Mouse (Mus musculus): ENCODE measurements around the gene Olfr453. TPM values are rescaled to one million over a fixed set of nuclear protein-coding genes. Genes with fewer than 3 reads are reported as not detected.

Olfr453 gene
- not detected in 2 replicates for polyA plus RNA-seq (2014; fragmentation: Nextera tagmentation; extraction: Ambion mirVana)

GRCm38 (mm10) chr6:42739071-42739470 is at the start of gene Olfr453:
Gene Olfr453 (plus strand): TSS chr6:42739371.
- no peak within 1 kb of the TSS for H3K4me3 ChIP-seq (replicated peaks; ENCODE audit: low read length)
- H3K9ac ChIP-seq: no peak within 1 kb of the TSS
- no peaks in the 10 kb centered on the region for H3K27me3 ChIP-seq (ENCODE audit: control insufficient read depth, insufficient read depth, low read length)
- H3K36me3 ChIP-seq (replicated peaks; ENCODE audit: control insufficient read depth, insufficient read depth): no peaks in the 10 kb centered on the region
- H3K4me2 ChIP-seq (replicated peaks): no peak within 1 kb of the TSS
- no peak within 1 kb of the TSS for H3K27ac ChIP-seq
- H3K9me3 ChIP-seq (ENCODE audit: control insufficient read depth, low read length): no peaks in the 10 kb centered on the region
- DNase-seq (ENCODE audit: low spot score) (no peak), ATAC-seq (ENCODE audit: low FRiP score) (no peak)
- WGBS: 91% methylated on average over 1 of the region's 1 CpGs
- no peaks in the 10 kb centered on the region for H3K4me1 ChIP-seq (replicated peaks; ENCODE audit: control insufficient read depth, insufficient read depth, low read length)

GRCm38 (mm10) chr6:42689761-42690160 is 49.4 kb upstream of the Olfr453 start:
- H3K4me3 ChIP-seq (replicated peaks; ENCODE audit: low read length): no peak overlapping the region
- H3K27ac ChIP-seq: no peak overlapping the region
- no peak overlapping the region for H3K4me2 ChIP-seq (replicated peaks)
- peaks cover 24% of the 10 kb centered on the region for H3K4me1 ChIP-seq (replicated peaks; ENCODE audit: control insufficient read depth, insufficient read depth, low read length)
- peaks cover 29% of the 10 kb centered on the region for H3K36me3 ChIP-seq (replicated peaks; ENCODE audit: control insufficient read depth, insufficient read depth)
- no peak overlapping the region for H3K9ac ChIP-seq
- no peak for DNase-seq (ENCODE audit: low spot score)
- no peaks in the 10 kb centered on the region for H3K9me3 ChIP-seq (ENCODE audit: control insufficient read depth, low read length)
- H3K27me3 ChIP-seq (ENCODE audit: control insufficient read depth, insufficient read depth, low read length): no peaks in the 10 kb centered on the region
- ATAC-seq (ENCODE audit: low FRiP score): no peak

GRCm38 (mm10) chr6:42692154-42692516 is 47.0 kb upstream of the Olfr453 start:
- Histone ChIP-seq H3K9me3 (ENCODE audit: control insufficient read depth, low read length) (no peaks in the 10 kb centered on the region), H3K36me3 (replicated peaks; ENCODE audit: control insufficient read depth, insufficient read depth) (peaks cover 17% of the 10 kb centered on the region), H3K4me3 (replicated peaks; ENCODE audit: low read length) (peak overlapping the region; percentile 62), H3K4me2 (replicated peaks) (peak overlapping the region; percentile 71), H3K27ac (peak overlapping the region; percentile 97), H3K9ac (peak overlapping the region; percentile 86), H3K27me3 (ENCODE audit: control insufficient read depth, insufficient read depth, low read length) (no peaks in the 10 kb centered on the region), H3K4me1 (replicated peaks; ENCODE audit: control insufficient read depth, insufficient read depth, low read length) (peaks cover 24% of the 10 kb centered on the region)
- peak; percentile 80 for DNase-seq (ENCODE audit: low spot score)
- 0% methylated on average over 10 of the region's 10 CpGs for WGBS
- ATAC-seq (ENCODE audit: low FRiP score): peak; percentile 90

GRCm38 (mm10) chr6:42692517-42693190 is 46.5 kb upstream of the Olfr453 start:
- peaks cover 24% of the 10 kb centered on the region for H3K4me1 ChIP-seq (replicated peaks; ENCODE audit: control insufficient read depth, insufficient read depth, low read length)
- H3K4me2 ChIP-seq (replicated peaks): peak overlapping the region; percentile 71
- H3K9ac ChIP-seq: peak overlapping the region; percentile 86
- peak overlapping the region; percentile 62 for H3K4me3 ChIP-seq (replicated peaks; ENCODE audit: low read length)
- ATAC-seq (ENCODE audit: low FRiP score): peak; percentile 93
- peak overlapping the region; percentile 97 for H3K27ac ChIP-seq
- H3K36me3 ChIP-seq (replicated peaks; ENCODE audit: control insufficient read depth, insufficient read depth): peaks cover 17% of the 10 kb centered on the region
- WGBS: under 1% methylated on average over 32 of the region's 32 CpGs
- H3K9me3 ChIP-seq (ENCODE audit: control insufficient read depth, low read length): no peaks in the 10 kb centered on the region
- H3K27me3 ChIP-seq (ENCODE audit: control insufficient read depth, insufficient read depth, low read length): no peaks in the 10 kb centered on the region
- peak; percentile 84 for DNase-seq (ENCODE audit: low spot score)

GRCm38 (mm10) chr6:42709291-42710211 is 29.6 kb upstream of the Olfr453 start, which contains the start of gene Tcaf1:
Gene Tcaf1 (minus strand): TSS chr6:42710088.
- H3K4me2 ChIP-seq (replicated peaks): peak within 1 kb of the TSS; percentile 71
- DNase-seq (ENCODE audit: low spot score): peak; percentile 85
- H3K4me3 ChIP-seq (replicated peaks; ENCODE audit: low read length): peak within 1 kb of the TSS; percentile 57
- ATAC-seq (ENCODE audit: low FRiP score): peak; percentile 100
- peaks cover 26% of the 10 kb centered on the region for H3K4me1 ChIP-seq (replicated peaks; ENCODE audit: control insufficient read depth, insufficient read depth, low read length)
- H3K27me3 ChIP-seq (ENCODE audit: control insufficient read depth, insufficient read depth, low read length): no peaks in the 10 kb centered on the region
- peak within 1 kb of the TSS; percentile 97 for H3K27ac ChIP-seq
- H3K9me3 ChIP-seq (ENCODE audit: control insufficient read depth, low read length): no peaks in the 10 kb centered on the region
- WGBS: under 1% methylated on average over 28 of the region's 28 CpGs
- peak within 1 kb of the TSS; percentile 89 for H3K9ac ChIP-seq
- H3K36me3 ChIP-seq (replicated peaks; ENCODE audit: control insufficient read depth, insufficient read depth): 0 out of 2 replicates have a peak, but pooled peaks cover 3% of the 10 kb centered on the region

GRCm38 (mm10) chr6:42714668-42715067 is 24.5 kb upstream of the Olfr453 start:
- no peaks in the 10 kb centered on the region for H3K9me3 ChIP-seq (ENCODE audit: control insufficient read depth, low read length)
- no peaks in the 10 kb centered on the region for H3K27me3 ChIP-seq (ENCODE audit: control insufficient read depth, insufficient read depth, low read length)
- H3K9ac ChIP-seq: no peak overlapping the region
- DNase-seq (ENCODE audit: low spot score): no peak
- no peak overlapping the region for H3K4me3 ChIP-seq (replicated peaks; ENCODE audit: low read length)
- no peak for ATAC-seq (ENCODE audit: low FRiP score)
- no peaks in the 10 kb centered on the region for H3K4me1 ChIP-seq (replicated peaks; ENCODE audit: control insufficient read depth, insufficient read depth, low read length)
- no peak overlapping the region for H3K27ac ChIP-seq
- H3K4me2 ChIP-seq (replicated peaks): no peak overlapping the region
- no peaks in the 10 kb centered on the region for H3K36me3 ChIP-seq (replicated peaks; ENCODE audit: control insufficient read depth, insufficient read depth)
- WGBS: 73% methylated on average over 8 of the region's 8 CpGs

GRCm38 (mm10) chr6:42717973-42718372 is 21.2 kb upstream of the Olfr453 start:
- DNase-seq (ENCODE audit: low spot score) (no peak), ATAC-seq (ENCODE audit: low FRiP score) (no peak)
- H3K9ac ChIP-seq: no peak overlapping the region
- no peak overlapping the region for H3K27ac ChIP-seq
- no peaks in the 10 kb centered on the region for H3K9me3 ChIP-seq (ENCODE audit: control insufficient read depth, low read length)
- H3K4me2 ChIP-seq (replicated peaks): no peak overlapping the region
- no peaks in the 10 kb centered on the region for H3K27me3 ChIP-seq (ENCODE audit: control insufficient read depth, insufficient read depth, low read length)
- H3K36me3 ChIP-seq (replicated peaks; ENCODE audit: control insufficient read depth, insufficient read depth): no peaks in the 10 kb centered on the region
- H3K4me1 ChIP-seq (replicated peaks; ENCODE audit: control insufficient read depth, insufficient read depth, low read length): no peaks in the 10 kb centered on the region
- no peak overlapping the region for H3K4me3 ChIP-seq (replicated peaks; ENCODE audit: low read length)

- Histone ChIP-seq H3K9me3 (ENCODE audit: control insufficient read depth, low read length) (no peaks in the 10 kb centered on the region), H3K27me3 (ENCODE audit: control insufficient read depth, insufficient read depth, low read length) (no peaks in the 10 kb centered on the region), H3K4me2 (replicated peaks) (no peak overlapping the region), H3K9ac (no peak overlapping the region), H3K4me1 (replicated peaks; ENCODE audit: control insufficient read depth, insufficient read depth, low read length) (no peaks in the 10 kb centered on the region), H3K36me3 (replicated peaks; ENCODE audit: control insufficient read depth, insufficient read depth) (no peaks in the 10 kb centered on the region), H3K27ac (no peak overlapping the region), H3K4me3 (replicated peaks; ENCODE audit: low read length) (no peak overlapping the region)
- ATAC-seq (ENCODE audit: low FRiP score) (no peak), DNase-seq (ENCODE audit: low spot score) (no peak)
- 80% methylated on average over 5 of the region's 5 CpGs for WGBS
Observed at GRCm38 (mm10) chr6:42742303-42742702, 3.1 kb downstream of the Olfr453 start.

GRCm38 (mm10) chr6:42747846-42748245 is 8.7 kb downstream of the Olfr453 start:
- no peak overlapping the region for H3K27ac ChIP-seq

More at GRCm38 (mm10) chr6:42747846-42748245, 8.7 kb downstream of the Olfr453 start:
- no peaks in the 10 kb centered on the region for H3K27me3 ChIP-seq (ENCODE audit: control insufficient read depth, insufficient read depth, low read length)
- no peaks in the 10 kb centered on the region for H3K9me3 ChIP-seq (ENCODE audit: control insufficient read depth, low read length)
- no peak for DNase-seq (ENCODE audit: low spot score)
- no peak for ATAC-seq (ENCODE audit: low FRiP score)
- no peak overlapping the region for H3K4me3 ChIP-seq (replicated peaks; ENCODE audit: low read length)
- no peaks in the 10 kb centered on the region for H3K36me3 ChIP-seq (replicated peaks; ENCODE audit: control insufficient read depth, insufficient read depth)
- no peak overlapping the region for H3K4me2 ChIP-seq (replicated peaks)
- H3K9ac ChIP-seq: no peak overlapping the region
- no peaks in the 10 kb centered on the region for H3K4me1 ChIP-seq (replicated peaks; ENCODE audit: control insufficient read depth, insufficient read depth, low read length)

Measured in hindbrain, embryonic 14.5 days (tissue).